ENCODE assay signal across 13 mouse cellular contexts in the genomic region with DNA sequence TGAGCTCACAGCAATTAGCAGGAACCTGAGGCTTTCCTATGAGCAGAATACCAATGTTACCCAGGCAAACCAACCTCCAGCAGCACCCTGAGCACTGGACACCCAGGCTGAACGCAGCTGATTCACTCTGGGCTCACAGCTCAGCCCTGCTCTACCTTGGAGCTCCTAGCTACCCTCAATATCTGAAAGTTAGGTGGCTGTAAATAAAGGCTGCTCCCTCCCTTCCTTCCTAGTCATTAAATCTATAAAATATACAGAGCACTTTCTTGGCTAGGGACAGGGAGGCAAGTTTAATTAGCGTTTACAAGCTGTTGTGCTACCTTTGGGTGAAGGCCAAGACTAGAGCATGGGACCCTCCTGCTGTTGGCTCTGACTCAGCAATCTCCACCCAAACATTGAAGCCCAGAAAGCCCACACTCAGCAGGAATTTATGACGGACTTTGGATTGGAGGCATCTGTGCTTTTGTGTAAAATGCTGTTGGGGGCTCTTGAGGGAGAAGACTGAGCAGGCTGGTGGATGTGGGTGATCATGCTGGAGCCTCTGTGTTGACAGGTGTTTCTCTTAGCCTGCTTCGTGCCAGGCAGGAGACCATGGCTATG.
DNase-seq lines count a peak whose midpoint lies in the region; ATAC-seq lines count a peak whose summit lies in the region.
"Had no signal": no experiment of that assay in that cellular context is flagged by ENCODE, and none has a peak within 500 bp of the region (broad histone marks: within the 10 kb centered on the region; RNA-seq: fewer than 3 reads in every experiment).

No protein-coding gene starts in this region.

- no peaks in the 10 kb centered on the region for H3K36me3 ChIP-seq in neural tube, embryonic 15.5 days

- peak; percentile 57; the same call in 1 of the 2 replicates for ATAC-seq in neural tube, embryonic 15.5 days (ENCODE audit: low FRiP score)
- ATAC-seq: activated CD4-positive, CD25-positive, alpha-beta regulatory T cell, adult 4 months; inflammation-experienced regulatory T-cells, adult 6 months had no signal

- H3K4me3 ChIP-seq in neural tube, embryonic 15.5 days (replicated peaks) = no peak overlapping the region
- H3K4me3 ChIP-seq: heart, adult 2 months had no signal

- peak overlapping the region; percentile 37; the same call in 1 of the 2 replicates for H3K27ac ChIP-seq in neural tube, embryonic 15.5 days (replicated peaks)
- H3K27ac ChIP-seq: heart, adult 2 months; macrophage had no signal

- no peaks in the 10 kb centered on the region for H3K27me3 ChIP-seq in neural tube, embryonic 15.5 days (replicated peaks)

- no peaks in the 10 kb centered on the region for H3K9me3 ChIP-seq in neural tube, embryonic 15.5 days (replicated peaks)

- WGBS in neural tube, embryonic 15.5 days = 33% methylated on average over 4 of the region's 4 CpGs

- DNase-seq in layer of hippocampus, adult 18-20 months (ENCODE audit: low spot score in 2 of 2) = peak; percentile 10 to 19
- no peak for DNase-seq in layer of hippocampus, adult 11-12 months (ENCODE audit: low spot score)
- peak; percentile 4 for DNase-seq in retina, postnatal 1 day
- DNase-seq in retina, embryonic 14.5 days (ENCODE audit: low spot score) = no peak
- peak; percentile 28 to 42 for DNase-seq in kidney, adult 8-10 months
- DNase-seq in thymus, postnatal 0 days (ENCODE audit: low spot score) = no peak
- DNase-seq in frontal cortex, postnatal 14 days (ENCODE audit: low spot score in 2 of 2) = no peak
- DNase-seq: cerebellum, adult 11 months; heart, adult 2 months had no signal

- peaks cover 14% of the 10 kb centered on the region for H3K4me1 ChIP-seq in neural tube, embryonic 15.5 days

- no peak overlapping the region for H3K4me2 ChIP-seq in neural tube, embryonic 15.5 days

- H3K9ac ChIP-seq in neural tube, embryonic 15.5 days (replicated peaks) = no peak overlapping the region

Comparison
In these comparisons a context has a peak if more than half of its experiments do, and no peak if none do; other contexts are left out.
1. DNase-seq: peak in layer of hippocampus, adult 18-20 months (2 of 2), retina, postnatal 1 day (single experiment) and kidney, adult 8-10 months (2 of 2); none in layer of hippocampus, adult 11-12 months (single experiment), retina, embryonic 14.5 days (single experiment), thymus, postnatal 0 days (single experiment) and frontal cortex, postnatal 14 days (0 of 2).